Mouse (Mus musculus): Measurements from ENCODE around the gene Hdac9.

Hdac9 gene

DNA sequence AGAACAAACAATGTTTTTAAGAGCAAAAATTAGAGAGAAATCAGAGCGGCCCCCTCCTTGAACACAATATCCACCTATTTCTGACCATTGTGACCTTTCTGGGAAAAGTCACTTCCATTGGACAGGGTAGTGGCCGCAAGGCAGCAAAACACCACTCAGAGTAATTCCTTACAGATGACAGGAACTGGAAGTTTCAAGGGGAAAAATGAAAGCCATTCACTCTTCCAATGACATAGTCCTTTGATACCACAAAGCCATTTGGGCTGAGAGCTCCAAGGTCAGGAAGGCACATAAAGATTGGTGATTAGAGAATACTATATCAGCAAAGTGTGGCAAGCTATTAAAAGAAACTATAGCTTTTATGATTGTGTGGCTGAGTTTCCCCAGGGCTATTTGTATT is 574.1 kb downstream of the Hdac9 start:
- DNase-seq (ENCODE audit: low spot score): no peak

DNA sequence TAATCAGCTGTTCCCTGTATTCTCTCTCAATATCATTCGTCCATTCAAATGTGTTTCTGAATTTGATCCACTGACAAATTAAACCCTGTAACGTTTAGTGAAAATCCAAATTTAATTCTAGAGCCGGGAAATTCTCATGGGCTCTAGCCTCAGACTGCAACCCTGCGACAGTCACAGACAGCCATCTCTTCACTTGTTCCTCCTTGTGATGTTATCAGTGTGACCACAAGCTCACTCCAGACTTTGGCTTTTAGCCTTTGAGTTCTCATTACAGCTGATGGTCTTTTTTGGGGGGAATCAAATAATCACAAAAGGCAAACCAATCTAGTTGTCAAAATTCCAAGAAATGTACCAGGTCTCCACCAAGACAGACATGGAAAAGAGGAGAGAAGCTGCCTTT is 578.0 kb downstream of the Hdac9 start:
- no peak for DNase-seq (ENCODE audit: low spot score)

DNA sequence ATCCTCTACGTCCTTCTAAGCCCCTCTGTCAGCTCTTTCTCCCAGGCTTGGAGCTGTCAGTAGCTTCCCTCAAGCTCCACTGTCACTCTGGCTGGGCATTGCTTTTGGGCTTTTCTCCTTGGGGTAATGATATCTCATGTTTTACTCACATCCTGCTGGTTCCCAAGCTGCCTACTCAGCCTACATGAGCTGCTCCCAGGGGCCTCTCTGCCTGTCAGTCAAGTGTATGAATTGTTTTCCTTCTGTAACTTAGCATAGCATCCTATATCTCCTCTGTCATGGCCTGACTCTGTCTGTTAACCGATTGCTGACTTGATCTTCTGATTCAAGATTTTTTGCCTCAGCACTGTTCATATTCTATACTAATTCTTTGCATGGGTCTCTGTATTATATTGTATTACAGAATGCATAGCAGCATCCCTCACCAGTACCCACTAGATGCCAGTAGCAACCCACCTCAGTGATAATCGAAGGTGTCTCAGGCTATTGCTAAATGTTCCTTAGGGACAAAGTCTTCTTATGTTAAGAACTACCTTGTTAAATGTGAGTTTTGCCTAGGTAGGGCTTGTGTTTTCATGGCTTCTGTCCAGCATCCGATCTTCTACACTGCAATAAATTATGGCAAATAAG is 582.3 kb downstream of the Hdac9 start:
- DNase-seq (ENCODE audit: low spot score): no peak

DNA sequence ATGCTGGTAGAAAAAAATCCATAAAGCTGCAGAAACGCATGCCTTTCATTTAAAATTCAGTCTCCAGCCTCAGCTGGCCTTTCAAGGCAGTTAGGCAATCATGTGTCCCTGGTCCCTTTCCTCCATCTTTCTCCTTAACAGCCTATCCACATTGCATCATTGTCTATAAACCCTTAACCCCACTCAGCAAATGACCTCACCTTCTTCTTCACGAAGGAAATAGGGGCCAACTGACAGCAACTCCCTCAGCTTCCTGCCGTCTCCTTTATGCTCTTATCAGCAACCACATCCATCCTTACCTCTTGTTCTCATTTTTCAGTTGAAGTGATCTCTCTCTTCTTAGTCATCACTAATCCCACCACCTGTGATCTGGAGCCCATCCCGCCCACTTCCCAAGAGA is 584.0 kb downstream of the Hdac9 start:
- DNase-seq (ENCODE audit: low spot score): no peak

DNA sequence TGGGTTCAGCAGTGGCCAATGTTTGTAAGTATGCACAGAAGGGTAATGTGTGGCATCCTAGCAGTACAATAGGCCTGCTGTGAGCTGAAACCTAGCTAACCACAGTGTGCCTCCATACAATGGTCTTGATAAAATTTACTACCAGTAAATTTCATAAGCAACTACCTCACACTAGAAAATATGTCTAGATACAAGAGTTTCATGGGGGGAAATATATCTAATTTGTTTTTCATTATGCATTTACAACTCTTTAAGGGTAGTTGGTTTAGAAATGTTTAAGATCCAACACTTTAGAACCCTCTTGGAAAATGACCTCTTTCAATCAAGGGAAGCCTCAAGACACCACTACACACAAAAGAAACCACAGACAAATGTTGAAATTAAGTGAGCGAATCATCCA is 589.8 kb downstream of the Hdac9 start:
- no peak for DNase-seq (ENCODE audit: low spot score)

DNA sequence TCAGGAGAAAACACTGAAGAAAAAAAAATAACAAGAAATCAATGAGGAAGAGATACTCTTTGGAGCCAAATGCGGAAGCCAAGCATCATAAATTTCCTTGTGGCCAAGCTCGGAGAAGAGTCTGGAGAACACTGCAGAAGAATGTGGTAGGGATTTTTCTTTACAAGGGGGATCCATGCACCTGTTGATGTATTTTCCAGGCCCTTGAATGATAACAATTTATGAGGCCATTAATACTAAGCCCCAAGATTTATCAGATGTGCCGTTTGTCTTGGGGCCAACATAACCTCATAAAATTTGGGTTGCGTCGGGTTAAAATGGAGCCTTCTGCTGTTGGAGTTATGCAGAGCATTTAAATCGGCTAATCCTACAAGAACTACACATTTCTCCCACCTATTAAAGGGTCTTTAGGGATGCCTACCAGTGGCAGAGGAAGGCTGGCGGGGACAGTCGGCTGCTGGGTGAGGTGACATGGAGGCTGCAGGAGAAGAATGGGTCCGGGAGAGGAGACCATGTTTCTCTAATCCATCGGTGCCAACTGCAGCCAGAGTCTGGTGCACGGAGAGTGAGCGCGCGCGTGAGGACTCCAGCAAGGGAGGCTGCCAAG is 604.7 kb downstream of the Hdac9 start:
- no peak for DNase-seq (ENCODE audit: low spot score)

DNA sequence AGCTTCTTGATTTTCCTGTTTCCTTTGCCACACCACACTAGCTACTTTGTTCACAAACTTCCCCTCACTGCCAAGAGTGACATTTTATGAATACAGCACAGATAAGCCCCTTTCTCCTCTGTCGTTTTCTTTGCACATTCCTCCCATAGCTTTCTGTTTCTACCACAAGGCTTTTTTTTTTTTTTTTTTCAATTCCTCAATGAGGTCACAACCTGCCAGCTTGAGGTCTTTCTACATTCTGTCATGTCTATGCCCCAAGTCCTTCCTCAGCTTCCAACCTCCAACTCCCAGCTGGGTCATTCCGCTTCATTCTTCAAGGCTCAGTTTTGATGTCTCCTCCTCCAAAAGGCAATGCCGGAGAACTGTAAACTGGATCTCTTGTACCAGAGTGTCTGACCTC is 611.4 kb downstream of the Hdac9 start:
- no peak for DNase-seq (ENCODE audit: low spot score)

DNA sequence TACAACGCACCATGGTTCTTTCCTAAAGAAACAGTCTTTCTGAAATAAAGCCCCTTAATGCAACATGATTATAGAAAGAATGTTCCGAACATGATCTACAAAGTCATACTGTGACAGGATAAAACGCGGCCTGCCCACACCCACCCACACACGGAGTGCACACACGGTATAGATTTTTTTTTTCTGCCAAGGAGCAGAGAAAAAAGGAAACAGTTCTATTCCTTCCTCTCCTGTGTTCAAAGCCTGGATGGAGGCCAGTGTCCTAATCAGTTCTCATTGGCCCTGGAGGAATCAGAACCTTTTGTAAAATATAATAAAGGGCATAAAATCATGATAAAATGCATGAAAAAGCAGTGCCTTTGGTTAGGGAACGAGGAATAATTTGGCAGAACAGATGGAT is 624.5 kb downstream of the Hdac9 start:
- no peak for DNase-seq (ENCODE audit: low spot score)

DNA sequence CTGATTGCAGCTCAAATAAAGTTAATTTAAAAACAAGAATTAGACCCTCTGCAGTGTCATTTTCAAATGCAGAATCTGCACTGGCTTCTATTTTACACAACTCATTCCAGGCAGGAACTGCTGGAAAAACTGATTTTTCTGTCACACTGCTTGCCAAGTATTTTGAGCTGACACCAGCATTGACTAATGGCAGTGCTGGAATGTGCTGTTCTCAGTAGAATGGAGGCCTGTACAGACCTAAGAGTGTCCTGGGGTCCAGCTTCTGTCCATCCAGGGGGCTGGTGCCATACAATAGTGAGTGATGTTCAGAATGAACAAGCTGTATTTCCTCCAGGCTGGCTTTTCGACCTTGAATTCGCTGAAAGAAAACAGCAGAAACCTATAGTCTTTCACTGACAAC is 629.7 kb downstream of the Hdac9 start:
- DNase-seq (ENCODE audit: low spot score): no peak

DNA sequence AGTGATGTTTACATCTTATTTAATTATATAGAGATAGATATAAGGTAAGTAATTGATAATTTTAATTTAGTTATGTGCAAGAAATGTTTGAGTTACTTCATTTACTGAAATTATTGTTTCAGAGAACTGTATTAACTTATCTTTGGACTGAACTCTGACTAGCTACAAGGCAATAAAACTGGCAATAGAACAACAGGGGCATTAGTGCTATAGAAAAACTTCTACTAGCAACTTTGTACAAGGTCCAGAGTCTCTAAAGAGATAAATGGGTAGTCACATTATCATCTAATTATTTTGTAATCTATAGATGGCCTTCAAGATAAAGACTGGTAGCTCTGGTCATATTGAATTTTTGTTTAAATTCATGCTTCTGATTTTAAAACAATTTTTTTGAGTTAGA is 632.0 kb downstream of the Hdac9 start:
- no peak for DNase-seq (ENCODE audit: low spot score)

DNA sequence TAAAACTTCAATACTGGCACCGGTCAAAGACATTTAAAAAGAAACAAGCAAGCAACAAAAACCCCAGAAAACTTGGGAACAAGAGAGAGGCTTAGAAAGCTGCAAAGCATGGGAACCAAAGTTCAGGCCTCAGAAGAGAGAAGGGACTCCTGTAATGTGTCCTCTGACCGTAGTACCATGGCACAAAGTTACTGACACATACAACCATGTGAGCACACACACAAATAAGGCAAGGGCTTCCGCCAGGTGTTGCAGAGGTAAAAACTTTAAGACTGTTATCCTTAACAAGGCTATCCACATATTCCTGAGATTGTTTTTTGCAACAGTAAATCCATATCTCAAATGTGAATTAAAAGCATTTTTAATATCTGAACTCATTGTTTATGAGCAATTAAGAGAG is 632.5 kb downstream of the Hdac9 start:
- no peak for DNase-seq (ENCODE audit: low spot score)

DNA sequence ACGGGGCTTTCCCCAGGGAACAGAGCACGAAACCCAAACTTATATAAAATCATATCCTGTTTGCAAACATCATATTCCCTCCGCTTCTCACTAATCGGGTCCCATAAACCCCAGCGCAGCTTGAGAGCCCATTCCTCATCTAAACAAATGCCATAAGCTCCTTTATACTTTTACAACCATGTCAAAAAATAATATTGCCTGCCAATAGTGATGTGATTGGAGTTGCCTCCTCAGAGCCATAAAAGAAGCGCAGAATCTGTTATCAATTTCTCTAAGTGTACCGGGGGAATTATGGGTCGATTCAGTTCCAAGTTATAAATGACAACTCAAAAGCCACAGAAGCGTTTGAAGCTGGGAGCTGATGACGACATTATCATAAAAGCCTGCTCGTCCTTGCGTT is 638.1 kb downstream of the Hdac9 start:
- no peak for DNase-seq (ENCODE audit: low spot score)

DNA sequence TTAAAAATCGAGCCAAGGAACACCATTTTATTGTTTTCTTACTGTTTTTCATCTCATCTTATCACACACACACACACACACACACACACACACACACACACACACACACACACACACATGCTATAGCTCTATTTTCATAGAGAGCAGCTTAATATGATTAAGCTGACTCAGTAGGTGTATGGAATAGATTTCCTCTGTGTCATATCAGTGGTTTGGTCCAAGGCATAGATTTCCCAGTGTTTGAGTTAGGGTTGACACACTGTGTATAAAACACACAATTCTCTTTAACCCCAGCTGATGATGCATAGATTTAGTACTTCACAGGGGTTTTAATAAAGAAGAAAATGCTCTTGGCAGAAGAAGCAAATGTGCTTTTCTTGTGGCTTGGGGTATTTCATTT is 643.1 kb downstream of the Hdac9 start:
- no peak for DNase-seq (ENCODE audit: low spot score)

DNA sequence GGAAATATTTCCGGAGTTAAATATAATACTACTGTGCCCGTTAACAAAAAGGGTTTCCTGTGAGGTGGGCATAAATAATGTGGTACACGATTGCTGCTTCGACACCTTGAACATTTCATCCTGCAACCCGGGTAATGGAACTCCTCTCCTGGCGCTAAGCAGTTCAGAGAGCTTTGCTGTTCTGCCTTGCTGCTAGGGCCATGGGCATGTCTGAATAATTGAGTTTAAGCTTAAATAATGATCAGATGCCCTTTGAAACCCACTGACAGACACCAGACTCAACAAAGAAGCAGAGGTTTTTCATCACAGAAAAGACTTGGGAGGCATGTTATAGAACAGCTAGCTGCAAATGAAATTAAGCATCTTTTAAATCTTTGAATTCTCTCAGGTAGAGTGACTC is 646.8 kb downstream of the Hdac9 start:
- no peak for DNase-seq (ENCODE audit: low spot score)

DNA sequence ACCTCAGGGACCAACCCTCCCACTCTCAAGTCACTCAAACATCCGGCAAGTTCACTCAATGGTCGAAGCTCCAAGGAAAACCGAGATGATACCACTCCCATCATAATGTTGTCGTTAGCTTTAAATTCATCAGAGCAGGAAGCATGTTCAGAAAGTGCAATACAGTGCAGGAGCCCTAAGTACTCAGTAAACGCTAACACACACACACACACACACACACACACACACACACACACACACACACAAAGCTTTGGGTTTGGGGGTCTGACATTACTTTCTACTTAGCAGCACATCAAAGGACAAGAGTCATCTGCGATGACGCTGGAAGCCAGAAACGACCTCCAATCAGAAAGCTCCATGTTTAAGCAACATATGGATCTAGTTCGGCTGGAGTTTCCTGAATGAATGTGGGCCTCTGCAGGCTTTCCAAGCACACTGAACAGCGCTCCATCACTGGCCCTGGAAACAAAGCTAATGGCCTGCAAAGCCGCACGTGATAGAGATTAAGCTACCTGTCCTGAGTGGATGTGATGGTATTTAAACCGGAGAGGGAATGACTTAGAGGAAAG is 647.3 kb downstream of the Hdac9 start:
- no peak for DNase-seq (ENCODE audit: low spot score)

DNA sequence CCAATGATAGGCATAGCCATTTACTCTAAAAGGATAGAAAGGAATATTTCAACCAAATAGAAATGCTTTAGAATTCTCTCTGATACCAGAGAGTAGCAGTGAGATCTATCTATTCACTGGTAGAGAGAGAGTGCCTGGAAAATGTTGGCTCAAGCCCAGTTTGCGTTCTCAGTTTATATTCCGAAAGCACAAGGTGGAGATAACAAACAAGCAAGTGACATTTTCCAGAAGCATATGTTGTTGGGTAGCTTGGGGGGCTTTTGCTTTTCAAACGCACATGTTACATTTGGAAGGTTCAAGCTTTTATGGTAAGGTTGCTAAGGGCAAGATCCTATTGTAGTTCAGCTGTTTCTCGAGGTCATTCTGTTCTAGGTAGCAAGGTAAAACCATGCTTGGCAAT is 657.2 kb downstream of the Hdac9 start:
- DNase-seq (ENCODE audit: low spot score): no peak

DNA sequence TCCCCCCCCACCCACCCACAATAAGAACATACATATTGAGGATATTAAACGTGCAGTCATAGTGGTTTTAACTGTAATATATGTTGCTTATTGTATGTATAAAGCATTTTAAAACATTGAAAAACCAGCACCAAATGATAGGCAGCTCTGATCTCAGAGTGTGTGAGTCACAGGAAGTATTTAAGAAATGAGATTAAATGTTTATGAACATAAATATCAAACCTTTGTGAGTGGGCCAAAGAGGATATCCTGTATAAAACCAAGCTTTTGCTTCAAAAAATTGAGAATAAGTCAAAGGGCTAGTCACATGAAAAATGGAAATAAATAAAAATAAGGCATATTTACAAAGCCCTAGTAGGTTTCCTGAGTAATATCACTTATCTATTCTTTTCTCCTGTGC is 667.7 kb downstream of the Hdac9 start:
- DNase-seq (ENCODE audit: low spot score): no peak

DNA sequence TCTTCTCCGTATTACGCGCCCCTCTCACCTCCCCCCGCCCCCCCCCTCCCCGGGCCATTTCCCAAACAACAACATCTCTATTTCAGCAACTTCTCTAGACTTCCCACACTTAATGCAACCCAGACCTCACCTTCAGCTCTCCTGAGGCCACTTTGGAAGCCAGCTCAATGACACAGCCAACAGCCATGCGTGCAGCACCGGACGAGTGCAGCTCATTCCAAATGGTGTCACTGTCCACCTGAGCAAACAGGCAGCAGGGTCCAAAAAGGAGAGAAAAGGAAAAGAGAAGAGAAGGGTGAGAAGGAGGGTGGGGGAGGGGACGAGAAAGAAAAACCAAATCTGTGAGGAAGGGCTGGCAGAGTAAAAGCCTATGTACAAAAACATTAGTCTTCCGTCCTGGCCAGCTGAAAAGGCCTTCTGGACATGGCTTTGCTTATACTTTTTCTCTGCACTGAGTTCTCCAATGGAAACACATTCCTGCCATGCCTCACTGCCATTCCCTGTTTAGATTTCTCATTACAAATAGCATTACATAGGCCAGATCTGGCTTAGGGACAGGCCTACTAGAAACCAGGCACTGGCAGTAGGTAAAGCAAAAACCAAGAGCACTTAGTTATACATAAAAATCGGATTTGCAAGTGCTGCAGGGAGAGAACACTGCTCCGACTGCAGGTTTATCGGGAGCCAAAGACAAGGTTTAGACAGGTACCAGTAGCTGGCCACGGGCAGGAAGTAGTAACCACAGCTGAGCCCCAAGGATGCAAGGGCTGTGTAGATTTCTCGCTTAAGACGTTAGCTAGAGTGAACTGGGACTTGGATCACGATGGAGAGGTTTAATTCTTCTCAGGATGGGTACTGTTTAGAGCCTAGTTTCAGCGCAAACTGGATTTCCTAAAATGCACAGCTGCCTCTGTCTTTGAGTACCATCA is 668.4 kb downstream of the Hdac9 start:
- DNase-seq (ENCODE audit: low spot score): no peak

DNA sequence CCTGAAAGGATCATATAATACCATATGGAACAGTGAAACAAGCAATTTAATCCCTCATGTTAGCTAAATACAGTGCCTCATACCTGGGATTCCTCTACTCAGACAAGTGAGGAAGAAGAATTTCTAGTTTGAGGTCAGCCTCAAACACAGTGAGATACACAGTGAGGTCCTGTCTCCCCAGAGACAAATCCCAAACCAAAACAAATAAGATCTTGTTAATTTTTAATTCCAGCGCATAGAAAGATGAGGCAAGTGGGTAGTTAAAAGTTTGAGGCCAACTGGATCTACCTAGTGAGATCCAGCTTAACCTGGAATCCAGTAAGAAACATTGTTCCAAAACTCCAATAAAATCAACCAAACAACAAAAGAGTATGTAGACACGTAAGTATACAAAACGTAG is 678.1 kb downstream of the Hdac9 start:
- DNase-seq (ENCODE audit: low spot score): no peak

DNA sequence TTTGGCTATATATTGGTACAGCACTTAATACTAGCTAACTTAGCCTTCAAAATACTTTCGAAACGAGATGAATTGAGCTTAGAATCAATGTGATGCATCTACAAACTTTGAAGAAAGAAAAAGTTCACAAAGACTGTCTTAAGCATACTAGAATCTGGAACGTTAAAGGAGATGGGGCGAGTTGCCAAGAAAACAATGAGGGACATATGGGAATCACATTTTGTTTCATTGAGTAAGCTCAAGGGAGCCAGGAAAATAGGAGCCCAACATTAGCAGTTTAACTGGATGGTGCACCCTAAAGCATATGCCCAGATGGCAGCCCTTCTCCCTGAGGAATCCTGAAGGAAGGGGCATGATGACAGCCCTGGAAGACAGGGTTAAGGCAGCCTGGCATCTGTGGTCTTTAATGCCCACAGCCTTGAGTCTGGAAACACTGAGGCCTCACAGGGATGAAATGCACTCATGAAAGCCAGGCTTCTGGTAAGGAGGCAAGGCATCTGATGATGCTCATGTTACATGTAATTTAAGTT is 685.2 kb downstream of the Hdac9 start:
- no peak for DNase-seq (ENCODE audit: low spot score)

DNA sequence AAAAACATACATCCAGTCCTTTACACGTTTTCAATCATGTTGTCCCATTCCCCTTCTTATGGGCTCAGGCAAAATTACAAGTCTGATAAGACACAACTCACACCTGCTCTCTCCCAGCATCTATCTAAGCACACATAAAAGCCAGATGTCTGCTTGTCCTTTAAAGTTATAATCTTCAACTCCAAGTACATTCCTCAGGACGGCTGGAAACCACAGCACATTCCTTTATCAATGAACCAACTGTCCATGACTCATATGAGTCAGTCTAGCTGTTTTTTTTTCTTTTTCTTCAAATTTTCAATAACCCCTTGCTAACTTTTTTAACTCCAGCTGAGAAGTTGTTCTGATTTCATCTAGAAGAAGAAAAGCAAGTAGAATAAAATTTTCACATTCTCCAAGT is 692.4 kb downstream of the Hdac9 start:
- DNase-seq (ENCODE audit: low spot score): no peak

DNA sequence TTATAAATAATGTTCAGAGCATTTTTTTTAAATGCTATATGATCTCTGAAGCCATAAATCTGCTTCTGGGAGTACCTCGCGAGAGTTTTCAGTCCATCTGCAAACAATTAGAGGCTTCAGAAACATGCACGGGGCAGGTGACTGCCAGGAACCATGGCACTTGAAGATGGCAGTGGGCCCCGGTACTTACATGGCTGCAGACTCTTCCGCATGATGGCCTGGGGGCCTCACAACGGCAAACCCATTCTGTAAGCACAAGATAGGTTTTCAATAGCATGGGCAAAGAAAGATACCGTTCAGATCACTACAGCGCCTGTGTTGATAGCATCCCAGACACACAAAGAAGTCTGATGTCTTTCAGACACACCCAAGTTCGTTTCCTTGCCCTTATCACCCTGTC is 695.9 kb downstream of the Hdac9 start:
- no peak for DNase-seq (ENCODE audit: low spot score)

All from testis, postnatal 10 days (tissue).